Mouse (Mus musculus) cerebellum, adult 9-10 months (tissue): ENCODE results near the gene Spdye4a.
"Not testable (repeated sequence)": the region's sequence is repeated elsewhere in the genome, so short reads cannot be mapped to it uniquely, and the experiment has no call there.

Experiments
- DNase-seq: peaks from one replicate; pipeline ENCODE4 v3.0.0; 2022

Spdye4a gene

DNA sequence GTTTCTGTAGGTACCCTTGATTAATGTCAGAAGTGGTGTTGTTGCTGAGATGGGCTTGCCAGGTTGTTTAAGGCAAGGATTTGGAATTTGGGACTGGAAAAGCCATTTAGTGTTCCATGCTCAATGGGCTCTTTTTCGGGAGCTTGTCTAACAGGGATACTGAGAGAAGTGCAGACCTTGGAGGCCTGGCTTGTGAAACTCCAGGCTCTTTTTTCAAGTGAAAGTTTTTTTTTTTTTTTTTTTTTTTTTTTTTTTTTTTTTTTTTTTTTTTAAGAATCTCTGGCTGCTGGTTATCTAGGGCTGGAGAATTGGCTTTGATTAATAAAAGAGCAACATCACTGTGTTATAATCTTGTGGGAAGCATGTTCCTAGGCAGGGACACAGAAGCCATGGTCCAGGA is 4.4 kb downstream of the Spdye4a start:
- DNase-seq = no peak

DNA sequence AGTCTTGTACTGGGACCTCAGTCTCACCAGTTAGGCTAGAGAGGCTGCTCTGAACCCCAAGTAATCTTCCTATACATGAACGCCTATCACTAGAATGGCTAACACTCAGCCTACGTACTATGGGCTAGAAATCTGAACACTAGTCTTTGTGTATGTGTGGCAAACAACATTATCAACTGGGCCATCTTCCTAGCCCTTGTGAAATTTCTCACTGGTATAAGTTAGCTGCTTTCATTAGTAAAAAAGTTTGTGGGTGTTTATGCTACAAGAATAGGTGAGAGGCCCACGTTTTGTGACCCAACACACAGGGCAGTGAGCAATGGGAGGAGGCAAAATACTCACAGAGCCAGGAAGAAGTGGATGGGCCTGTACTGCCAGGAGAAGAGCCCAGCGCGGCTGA is 5.7 kb downstream of the Spdye4a start:
- DNase-seq = no peak

DNA sequence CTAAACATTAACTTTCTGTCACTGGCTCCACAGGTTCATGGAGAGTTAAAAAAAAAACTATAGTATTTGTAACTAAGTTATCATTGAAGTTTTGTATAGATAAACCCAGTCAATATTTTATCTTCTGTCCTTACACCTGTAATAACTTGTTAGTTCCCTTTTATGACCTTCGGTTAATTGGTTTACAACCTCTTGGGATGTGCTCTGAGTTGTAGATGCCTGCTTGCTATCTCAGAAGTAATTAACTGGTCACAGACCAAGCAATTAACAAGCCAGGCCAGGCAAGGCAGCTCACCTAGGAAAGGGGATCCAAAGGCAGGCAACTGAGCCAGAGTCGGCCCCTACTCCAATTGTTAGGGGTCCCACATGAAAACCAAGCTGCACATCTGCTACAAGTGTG is 12.9 kb downstream of the Spdye4a start:
- DNase-seq = no peak

DNA sequence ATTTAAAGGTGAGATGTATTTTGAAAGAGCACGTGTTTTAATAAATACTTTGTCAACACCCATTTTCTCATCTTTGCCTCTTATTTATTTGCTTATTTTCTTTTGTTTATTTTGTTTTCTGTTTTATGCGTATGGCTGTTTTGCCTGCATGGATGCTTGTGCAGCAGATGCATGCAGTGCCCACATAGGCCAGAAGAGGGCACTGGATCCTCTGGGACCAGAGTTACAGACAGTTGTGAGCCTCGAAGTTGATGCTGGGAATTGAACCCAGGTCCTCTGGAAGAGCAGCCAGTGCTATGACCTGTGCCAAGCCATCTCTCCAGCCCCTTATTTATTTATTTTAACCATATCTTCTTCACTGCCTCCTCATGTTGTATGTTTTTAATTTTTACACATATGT is 21.7 kb downstream of the Spdye4a start:
- DNase-seq = no peak

DNA sequence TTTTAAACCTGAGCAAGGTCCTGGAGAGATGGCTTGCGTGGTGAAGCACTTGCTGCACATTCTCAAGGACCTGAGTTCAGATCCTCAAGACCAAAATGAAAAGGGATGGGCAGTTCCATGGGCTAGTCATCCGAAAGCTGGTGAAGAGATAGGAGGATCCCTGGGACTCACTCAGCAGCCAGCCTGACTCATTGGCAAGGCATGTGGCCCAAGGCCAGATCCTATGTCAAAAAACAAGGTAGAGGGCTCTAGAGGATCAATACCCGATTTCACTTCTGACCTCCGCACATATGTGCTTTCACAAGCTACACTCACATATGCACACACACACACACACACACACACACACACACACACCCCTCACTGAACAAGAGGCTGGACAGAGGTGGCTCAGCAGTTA is 30.2 kb downstream of the Spdye4a start:
- DNase-seq = no peak

DNA sequence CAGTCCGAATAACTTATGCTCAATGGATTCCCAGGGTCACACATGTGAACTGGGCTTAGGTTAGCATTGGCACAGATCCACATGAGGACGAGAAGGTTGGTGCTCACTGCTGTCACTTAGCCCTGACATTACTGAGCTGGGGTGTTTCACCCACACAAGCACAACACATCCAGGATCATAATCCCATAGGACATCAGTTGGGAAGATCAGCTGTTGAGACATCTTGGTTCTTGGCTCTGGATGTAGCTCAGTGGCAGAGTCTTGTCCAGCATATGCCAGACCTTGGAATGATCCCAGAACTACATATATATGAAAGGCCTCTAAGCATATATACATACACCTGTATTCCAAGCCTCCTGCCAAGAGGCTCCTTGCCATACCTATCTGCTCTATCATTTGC is 31.5 kb downstream of the Spdye4a start:
- DNase-seq = no peak

DNA sequence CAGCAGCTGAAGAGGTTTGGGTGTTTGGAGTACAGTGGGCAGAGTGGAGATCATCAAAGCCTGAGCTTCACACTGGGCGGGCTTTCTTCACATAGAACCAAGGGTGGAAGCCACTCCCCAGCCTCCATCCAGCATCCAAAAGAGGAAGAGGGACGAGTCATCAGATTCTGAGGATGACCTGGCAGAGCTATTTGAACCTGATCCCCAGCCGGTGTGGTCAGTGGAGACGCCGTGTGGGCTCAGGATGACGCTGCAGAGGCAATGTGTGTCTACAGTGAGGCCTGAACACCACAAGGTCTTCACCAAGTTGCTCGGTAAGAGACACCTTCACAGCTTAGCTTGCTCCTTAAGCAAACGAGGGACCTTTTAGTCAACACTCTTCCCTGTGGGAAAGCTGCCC is 31.9 kb downstream of the Spdye4a start:
- DNase-seq = not testable (repeated sequence)

DNA sequence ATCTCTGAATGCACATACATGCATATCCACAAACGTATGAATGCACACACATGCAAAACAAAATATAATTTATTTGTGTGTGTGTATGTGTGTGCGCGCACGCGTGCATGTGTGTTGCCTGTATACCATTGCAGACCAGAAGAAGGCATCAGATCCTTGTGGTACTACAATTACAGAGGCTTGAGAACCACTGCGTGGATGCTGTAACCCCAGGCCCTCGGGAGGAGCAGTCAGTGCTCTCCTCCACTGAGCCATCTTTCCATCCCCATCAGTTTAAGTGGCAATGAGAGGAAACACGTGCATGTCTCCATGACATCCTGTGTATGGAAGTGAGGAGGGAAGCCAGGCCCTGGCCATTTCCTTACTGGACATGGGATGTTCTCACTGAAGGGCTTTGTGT is 33.9 kb downstream of the Spdye4a start:
- no peak for DNase-seq

DNA sequence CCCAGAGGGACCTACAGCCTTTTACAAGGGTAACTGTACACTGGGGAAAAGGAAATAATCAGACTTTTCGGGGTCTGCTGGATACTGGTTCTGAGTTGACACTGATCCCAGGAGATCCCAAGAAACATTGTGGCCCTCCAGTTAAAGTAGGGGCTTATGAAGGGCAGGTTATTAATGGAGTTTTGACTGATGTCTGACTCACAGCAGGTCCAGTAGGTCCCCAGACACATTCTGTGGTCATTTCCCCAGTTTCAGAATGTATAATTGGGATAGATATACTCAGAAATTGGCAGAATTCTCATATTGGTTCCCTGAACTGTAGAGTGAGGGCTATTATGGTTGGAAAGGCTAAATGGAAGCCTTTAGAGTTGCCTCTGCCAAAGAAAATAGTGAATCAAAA is 38.7 kb downstream of the Spdye4a start:
- not testable (repeated sequence) for DNase-seq

DNA sequence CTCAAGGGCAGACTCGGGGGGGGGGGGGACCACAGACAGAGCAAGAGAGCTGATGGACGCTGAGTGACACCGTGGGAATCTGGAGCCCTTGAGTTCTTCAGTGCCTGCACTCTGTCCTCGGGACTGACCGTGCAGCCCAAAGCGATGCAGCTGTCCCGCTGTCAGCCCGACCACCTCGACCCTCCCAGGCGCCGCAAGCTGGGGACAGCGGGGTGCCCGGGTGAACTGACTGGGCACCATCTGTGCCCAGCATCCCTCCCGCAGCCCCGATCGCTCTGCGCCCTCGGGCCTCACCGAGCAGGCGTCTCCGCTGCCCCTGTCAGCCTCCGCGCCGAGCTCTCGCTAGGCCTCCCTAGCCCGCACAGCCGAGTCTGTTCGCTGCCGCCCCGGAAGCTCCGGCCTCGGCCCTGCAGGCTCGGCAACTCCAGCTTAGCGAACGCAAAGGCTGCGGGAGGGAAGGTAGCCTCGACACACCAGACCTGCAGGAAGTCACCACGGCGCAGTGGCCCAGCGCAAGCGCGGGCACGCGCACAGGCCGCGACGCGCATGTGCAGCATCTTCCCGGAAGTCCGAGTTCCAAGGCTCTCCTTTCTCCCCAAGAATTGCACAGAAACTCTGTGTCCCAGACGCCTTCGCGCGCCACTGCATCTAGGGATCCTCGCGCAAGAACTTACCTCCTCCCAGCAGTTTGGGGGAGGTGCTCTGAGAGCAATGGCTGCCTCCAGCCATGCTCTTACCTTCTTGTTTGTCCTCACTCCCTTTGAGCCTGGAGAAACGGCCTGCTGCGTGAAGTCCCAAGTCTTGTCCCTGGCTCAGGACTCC is 46.2 kb downstream of the Spdye4a start, which contains the start of the genes Rbak and Spdye4b:
Gene Rbak, minus strand, starts transcription at position 521 of the 822 bp plus-strand sequence.
Gene Spdye4b, plus strand, starts transcription at position 763 of the 822 bp plus-strand sequence.
- peak; percentile 96 for DNase-seq

DNA sequence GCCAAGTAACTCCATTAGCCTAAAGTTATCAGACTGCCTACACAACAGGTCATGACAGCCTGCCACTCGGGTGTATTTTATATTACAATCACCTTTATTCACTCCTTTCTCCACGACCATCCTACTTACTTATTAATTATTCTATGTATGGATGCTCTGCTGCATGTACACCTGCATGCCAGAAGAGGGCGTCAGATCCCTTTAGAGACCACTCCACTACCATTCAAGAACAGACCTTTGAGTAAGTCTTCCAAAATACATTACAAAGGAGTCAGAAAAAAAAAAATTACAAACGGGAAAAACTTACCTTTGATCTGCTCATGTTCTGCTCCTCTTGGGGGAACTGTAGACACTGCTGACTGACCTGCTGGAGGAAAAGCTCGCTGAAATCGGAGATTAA is 47.5 kb downstream of the Spdye4a start:
- DNase-seq = peak; percentile 50

DNA sequence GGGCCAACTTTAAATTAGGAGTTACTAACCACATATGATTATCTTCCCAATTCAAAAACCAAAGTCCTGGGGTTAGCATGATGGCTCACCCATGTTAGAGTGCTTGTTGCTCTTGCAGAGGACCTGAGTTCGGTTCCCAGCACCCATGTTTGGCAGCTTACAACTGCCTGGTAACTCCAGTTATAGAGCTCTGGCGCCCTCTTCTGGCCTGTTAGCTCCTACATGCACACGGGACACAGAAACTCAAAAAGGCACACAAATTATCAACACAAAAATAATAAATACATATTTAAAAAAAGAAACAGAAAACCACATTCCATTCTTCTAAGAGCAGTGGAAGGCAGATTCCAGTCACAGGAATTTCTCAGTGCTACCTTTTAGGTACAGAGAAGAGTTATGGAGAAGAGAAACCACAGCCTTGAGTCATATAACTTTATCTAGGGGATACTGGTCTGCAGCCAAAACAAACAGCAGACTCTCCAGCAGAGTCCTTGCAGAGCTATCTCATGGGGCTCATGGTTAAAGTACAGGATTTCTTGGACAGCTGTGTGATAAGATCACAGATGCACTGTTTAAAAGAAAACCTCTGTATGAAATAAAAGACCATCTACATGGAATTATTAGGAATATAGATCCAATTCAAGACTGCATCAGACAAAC is 49.0 kb downstream of the Spdye4a start:
- DNase-seq = no peak

DNA sequence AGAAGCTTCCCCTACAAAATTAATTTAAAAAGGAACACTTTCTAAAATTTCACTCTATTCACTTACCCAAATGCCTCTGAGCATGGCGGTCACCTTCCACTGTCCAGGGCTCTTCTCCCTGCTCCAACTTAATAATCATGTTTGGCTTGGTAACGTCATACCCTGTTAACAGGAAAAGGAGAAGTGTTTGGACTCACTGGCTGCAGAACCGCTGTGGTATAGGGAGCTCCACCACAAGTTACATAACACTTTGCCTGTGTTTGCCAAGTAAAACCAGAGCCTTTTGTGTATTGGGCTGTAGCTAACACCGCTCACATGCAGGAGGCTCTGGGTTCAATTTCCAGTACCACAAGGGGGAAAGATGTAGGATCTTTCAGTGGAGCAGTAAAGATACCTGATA is 50.7 kb downstream of the Spdye4a start:
- no peak for DNase-seq
